Comparison of ENCODE assay signal across 8 mouse cellular contexts in the genomic region with DNA sequence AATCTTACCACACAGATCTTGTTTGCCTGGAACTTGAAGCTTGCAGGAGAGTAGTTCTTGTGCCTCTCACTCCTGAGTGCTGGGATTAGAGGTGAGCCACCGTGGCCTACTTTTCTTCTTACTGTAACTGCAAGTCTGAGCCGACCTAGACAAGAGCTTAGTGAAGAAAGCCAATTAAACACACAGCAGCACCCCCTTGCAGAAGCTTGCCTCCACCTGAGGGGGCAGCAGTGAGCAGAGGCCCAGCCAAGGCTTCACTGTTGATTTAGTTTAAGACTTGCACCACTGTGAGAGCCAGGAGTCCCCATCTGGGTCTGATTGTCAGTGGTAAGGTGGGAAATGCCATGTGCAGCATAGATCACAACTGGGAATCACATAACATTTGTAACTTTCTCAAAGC. TPM values are rescaled to one million over a fixed set of nuclear protein-coding genes. Genes with fewer than 3 reads are reported as not detected.
A peak's percentile ranks its signal among the peaks of the same experiment; 100 is the strongest.
DNase-seq lines count a peak whose midpoint lies in the region; ATAC-seq lines count a peak whose summit lies in the region.

No protein-coding gene starts in this region.

- DNase-seq in heart, adult 18-20 months: peak; percentile 18 to 72
- no peak for DNase-seq in heart, postnatal 25 days (ENCODE audit: low spot score)
- DNase-seq in R1 (ENCODE audit: low read depth, low spot score): peak; percentile 84
- peak; percentile 73 to 81 for DNase-seq in cerebellum, postnatal 14 days
- peak; percentile 26 to 45 for DNase-seq in gastrocnemius, postnatal 36 days
- DNase-seq in left cerebral cortex, adult 11 months (ENCODE audit: low spot score): peak; percentile 31
- DNase-seq in spleen, postnatal 14 days (ENCODE audit: low spot score in 2 of 2): peak; percentile 17 to 52

- peak; percentile 96 for ATAC-seq in megakaryocyte progenitor cell, adult 5-6 weeks (replicated peaks; ENCODE audit: poor library complexity)

- intact Hi-C loops in heart, postnatal 25 days (cut with DNase I): loop anchor here (5.0 to 10.0 kb wide), 2 partner anchors 230 to 353 kb away; no protein-coding TSS in a partner anchor
- intact Hi-C loops in gastrocnemius, postnatal 36 days (cut with DNase I): no loop called here

RNA-seq across cellular contexts. Expression of gene Kif14, which starts 58.8 kb away (rescaled TPM):
- under 1 TPM; 0.10 to 0.15 TPM for total RNA-seq in heart, adult 18-20 months (2021)
- under 1 TPM; 0.18 to 0.31 TPM for total RNA-seq in heart, postnatal 25 days (2021)
- total RNA-seq in gastrocnemius, postnatal 36 days (2021): under 1 TPM; 0.28 to 0.42 TPM
- 13.8 and 17.5 TPM in 2 replicates for total RNA-seq in megakaryocyte progenitor cell, adult 5-6 weeks (2015)
- total RNA-seq in megakaryocyte progenitor cell, adult 5-6 weeks (2017): 20.9 and 22.2 TPM in 2 replicates

Comparison
In these comparisons a context has a peak if more than half of its experiments do, and no peak if none do; other contexts are left out.
1. RNA of gene Kif14, which starts 58.8 kb away (total RNA-seq): 13.8 to 22.2 TPM in megakaryocyte progenitor cell, adult 5-6 weeks; 0.28 to 0.42 TPM in gastrocnemius, postnatal 36 days, 0.18 to 0.31 TPM in heart, postnatal 25 days and 0.10 to 0.15 TPM in heart, adult 18-20 months; every median in the first group is over 10 times any median in the second.